Mouse (Mus musculus): ENCODE measurements at regions not wholly inside any gene's neighbourhood (a gene's known extent, or its start where the extent isn't known, plus 50 kb on each side); places are given as distances from the start of the nearest gene placed in this dataset.

DNA sequence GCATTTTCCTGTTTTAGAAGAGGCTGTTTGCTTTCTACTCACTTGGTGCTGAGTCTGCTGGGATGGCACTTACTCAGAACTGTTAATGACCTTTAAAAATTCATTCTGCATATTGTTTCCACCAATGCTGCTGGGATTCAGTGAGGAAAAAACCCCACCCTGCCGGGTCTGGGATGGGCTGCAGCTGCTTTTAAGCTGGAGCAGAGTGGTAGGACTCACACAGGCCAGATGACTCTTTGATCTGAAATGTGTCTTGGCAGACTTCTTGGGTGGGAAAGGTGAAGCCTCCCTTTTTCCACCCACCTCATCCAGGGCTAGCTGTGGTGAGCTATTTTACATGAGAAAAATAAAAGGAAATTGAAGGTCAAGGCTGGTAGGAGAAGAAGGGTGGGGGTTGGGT is 56.4 kb upstream of the Ddhd1 start:
- DNase-seq, result no peak

DNA sequence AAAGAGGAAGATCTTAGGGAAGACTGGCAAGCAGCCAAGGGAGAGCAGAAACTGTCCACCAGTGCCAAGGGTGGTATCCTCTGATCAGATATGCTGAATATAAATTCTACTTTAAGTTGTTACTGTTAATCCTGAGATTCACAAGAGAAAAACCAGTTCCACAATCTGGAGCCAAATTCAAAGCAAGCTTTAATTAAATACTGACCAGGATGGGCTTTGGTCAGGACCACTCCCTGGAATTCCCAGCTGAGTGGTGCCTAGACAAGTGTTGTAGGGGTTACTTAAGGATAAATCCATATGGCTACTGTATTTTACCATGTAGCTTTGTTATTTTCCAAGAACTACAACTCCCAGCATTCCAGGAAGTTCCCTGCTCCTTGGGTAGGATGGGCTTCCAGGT is 56.8 kb upstream of the Ddhd1 start:
- no peak for DNase-seq

DNA sequence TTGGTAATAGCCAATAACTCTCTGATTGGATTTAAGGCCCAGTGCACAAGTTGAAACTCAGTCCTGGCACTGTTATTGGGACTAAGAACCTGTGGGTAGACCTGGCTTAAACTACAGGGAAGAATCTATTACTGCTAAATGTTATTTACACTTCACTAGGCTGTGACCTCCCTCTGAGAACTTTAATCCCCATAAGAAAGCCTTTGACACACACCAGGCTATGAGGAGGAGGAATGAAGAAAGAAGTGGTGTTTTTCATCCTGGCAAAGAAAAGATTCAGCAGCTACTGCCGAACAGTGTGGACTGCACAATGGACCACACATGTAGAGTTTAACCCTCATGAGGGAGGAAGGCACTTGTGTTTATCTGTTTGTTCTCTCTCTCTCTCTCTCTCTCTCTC is 58.2 kb upstream of the Ddhd1 start:
- DNase-seq, result no peak

DNA sequence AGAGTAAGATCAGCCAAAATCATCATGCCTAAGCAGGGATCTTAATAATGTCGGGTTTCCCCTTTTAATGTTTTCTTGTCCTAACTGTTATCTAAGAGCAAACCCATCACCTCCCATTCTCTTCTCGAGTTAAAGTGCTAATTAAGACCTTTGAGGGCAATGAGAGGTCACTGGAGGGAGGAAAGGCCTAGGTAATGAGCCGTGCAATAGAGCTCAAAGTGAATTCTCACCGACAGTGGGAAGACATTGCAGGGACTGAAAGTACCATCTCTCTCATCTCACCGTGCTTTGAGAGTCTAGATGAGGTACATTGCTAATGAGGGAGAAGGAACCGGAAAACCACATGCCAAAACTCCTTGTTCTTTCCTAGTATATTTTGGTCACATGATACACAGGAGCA is 64.9 kb upstream of the Ddhd1 start:
- DNase-seq, result no peak

DNA sequence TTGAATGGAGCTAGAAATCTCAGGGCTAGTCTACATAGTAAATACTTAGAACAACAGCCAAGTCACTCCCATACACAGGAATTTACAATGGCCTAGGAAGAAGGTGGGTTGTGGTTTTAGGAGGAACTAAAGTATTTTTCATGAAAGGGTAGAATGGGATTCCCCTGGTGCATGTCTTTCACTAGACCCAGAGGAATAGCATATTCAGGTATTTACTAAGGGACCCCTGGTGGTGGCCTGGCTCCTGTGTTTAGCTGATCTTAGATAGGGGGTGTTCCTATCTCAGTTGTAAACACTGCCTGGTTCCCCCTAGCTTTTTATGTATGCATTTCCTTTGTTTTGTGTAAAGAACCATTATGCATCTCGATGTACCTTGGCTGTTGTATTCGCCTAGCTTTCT is 66.4 kb upstream of the Ddhd1 start:
- no peak for DNase-seq

DNA sequence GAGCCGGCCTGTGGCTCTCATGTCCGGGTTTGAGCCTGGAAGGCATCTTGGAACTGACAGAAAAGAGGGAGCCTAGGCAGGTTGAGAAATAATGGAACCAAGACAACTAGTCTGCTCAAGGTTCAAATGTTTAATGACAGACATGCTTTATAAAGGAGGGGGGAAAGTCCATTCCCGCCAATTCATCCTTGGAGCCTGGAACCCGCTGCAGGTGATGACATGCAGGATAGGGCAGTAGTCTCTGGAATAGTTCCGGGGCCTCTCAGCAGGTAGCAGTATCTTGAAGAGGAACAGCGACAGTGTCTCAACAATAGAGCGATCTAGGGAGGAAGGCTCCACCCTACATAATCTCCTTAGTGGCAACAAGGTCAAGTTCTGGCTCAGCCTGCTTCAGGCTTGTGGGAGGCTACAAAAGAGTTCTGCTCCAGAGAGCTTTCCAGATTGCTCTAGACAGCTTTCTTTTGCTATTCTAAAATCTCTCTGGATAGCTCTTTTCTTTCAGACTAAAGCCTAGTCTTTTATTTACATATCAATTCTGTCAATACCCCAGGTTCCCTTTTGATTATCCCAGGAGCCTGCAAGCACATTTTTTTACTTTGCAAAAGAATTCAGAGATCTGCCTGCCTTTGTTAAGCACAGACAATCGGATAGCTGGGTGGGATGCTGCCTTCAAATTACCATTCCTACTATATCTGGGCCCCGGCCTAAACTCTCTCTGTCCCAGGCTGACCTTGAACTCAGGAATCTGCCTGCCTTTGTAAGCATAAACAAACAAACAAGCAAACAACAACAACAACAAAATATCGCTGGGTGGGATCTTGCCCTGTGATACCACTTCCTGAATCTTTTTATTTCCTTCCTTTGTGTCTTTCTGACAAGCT is 76.8 kb upstream of the Ddhd1 start:
- DNase-seq, result no peak

DNA sequence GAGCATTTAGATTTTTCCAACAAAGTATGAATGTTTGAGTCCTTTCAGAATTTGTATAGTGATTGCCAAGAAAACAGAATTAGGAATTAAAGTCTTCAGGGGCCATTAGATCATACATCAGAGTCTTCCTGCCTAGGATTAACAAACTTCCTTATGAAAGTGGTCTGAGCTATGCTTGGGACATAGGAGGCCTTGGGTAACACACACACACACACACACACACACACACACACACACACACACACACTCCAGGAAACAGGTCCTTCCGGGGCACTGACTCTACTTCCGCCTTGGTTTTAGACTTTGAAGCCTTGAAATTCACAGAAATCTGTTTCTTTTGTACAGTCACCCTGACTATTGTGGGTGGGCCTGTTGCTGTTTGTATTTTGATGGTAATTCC is 80.0 kb upstream of the Ddhd1 start:
- DNase-seq, result no peak

DNA sequence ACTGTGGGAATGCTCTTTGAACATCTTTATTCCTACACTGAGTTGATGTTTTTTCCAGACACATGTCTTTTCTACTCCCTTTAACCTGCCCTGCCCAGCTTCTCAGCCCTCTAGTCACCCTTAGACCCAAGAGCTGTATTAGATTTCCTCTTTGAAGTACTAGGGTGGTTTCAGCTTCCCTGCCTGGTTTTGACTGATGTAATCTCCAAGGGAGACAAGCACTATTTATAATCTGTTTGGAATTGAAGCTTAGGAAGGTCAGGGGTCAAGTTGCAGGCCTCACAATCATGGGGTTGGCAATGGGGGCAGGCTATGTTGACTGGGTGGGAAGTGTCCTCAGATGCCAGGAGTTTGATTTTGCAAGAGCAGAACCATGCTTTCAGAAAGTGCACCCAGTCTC is 81.7 kb upstream of the Ddhd1 start:
- peak in 1 of 2 experiments; percentile 4 for DNase-seq

DNA sequence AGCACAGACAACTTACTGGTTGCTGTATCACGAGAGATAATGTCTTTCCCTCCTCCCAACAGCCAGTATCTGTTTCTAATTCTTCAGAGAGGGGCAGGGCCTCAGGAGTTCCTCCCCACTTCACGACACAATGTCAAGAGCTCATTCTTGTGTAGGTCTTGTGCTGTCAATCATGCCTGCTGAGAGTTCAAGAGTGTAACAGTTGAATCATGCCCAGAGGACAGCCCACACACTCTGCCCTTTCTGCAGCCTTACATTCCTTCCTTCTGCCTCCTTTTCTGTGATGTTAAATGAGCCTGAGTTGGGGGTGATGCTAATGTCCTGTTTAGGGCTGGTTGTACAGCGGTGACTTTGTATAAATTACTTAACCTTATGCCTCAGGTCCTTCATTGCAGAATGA is 82.7 kb upstream of the Ddhd1 start:
- no peak for DNase-seq

DNA sequence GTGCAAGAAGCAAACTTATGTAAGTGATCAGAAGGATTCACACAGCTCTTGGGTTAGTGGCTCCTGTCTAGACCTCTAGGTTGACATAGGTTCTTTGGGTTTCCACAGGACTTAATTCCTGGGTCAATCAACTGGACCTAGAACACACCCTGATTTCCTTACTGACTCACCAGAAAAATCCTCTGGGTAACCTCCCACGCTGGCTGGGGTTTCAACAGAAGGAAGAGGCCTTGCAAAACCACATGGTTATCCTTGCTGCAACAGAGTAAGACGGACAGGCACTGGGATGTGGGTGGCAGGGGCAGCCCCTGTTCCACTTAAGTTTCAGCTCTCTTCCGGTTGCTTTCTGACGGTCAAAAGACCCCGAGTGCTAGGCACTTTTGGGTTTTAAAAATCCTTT is 88.2 kb upstream of the Ddhd1 start:
- DNase-seq, result no peak

DNA sequence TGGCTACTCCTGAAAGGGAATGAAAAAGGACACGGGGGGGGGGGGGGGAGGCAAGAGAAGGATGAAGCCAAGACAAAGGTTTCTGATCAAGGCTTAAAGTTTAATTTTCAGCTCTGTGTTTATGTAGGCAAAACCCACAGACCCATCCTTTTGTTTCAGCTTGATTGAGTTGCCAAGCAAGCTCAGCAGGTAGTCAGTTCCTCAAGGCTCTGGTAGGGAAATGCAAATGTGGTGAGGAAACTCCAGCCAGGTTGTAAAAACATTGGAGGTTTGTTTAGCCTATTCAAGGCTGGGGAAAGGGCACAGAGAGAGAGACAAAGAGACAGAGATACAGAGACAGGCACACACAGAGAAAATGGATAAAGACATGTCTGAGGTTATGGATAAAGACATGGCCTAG is 99.4 kb upstream of the Ddhd1 start:
- no peak for DNase-seq

DNA sequence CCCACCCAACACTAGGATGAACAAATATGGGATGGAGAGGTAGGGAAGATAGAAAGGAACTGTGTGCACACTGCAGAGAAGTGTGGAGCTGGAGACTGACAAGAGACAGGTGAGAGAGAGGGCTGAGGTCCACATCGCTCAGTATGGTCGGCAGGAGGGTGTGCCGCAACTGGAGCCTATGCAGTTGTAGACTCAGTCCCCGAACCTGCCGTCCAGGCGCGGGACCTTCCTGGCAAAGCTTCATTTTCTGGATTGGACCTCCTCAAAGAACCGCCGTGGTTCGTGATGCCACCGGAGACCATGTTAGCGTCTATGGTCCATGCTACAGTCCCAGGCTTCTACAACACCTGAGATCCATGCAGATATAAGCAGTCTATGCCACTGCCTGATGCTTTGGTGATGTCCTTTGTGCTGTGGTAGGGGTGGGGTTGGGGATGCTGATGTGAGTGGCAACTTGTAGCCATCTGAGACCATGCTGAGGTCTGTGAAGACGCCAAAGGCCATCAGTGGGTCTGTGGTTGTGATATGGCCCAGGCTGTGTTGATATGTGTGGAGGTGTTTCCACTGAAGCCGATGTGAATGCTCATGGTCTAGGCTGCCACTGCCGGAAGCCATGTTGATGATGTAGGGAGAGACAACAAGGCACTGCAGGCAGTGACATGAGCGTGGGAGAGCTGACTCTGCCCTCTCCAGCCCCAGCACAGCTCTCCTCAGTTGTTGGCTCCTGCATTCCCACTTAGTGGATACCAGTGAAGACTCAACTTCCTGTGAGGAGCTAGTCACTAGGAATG is 103.1 kb upstream of the Ddhd1 start:
- no peak for DNase-seq

DNA sequence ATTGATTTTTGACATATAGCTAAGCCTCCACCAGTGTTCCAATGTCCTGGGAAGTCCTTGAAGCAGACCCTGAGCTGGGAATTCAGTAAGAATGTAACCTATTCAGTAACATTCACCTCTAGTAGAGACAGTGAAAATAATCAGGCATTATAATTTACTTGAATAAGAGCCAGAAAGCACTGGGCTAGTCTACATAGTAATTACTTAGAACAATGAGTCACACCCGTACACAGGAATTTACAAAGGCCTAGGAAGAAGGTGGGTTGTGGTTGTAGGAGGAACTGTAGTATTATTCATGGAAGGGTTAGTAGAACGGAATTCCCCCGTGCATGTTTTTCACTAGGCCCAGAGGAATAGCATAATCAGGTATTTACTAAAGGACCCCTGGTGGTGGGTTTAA is 106.3 kb upstream of the Ddhd1 start:
- no peak for DNase-seq

DNA sequence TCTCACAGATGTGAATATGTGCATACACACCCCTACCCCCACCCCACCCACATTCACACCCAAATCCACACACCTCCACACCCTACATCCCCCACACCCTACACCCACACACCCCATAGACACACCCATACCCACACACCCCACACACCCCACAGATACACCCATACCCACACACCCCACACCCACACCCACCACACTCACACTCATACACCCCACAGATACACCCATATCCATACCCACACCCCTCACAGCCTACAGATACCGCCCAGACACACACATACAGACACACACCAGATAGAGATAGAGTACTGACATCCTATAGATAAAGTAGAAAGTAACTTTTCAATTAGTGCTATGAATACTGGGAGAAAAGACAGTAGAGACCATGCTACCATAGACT is 108.6 kb upstream of the Ddhd1 start:
- no peak for DNase-seq

DNA sequence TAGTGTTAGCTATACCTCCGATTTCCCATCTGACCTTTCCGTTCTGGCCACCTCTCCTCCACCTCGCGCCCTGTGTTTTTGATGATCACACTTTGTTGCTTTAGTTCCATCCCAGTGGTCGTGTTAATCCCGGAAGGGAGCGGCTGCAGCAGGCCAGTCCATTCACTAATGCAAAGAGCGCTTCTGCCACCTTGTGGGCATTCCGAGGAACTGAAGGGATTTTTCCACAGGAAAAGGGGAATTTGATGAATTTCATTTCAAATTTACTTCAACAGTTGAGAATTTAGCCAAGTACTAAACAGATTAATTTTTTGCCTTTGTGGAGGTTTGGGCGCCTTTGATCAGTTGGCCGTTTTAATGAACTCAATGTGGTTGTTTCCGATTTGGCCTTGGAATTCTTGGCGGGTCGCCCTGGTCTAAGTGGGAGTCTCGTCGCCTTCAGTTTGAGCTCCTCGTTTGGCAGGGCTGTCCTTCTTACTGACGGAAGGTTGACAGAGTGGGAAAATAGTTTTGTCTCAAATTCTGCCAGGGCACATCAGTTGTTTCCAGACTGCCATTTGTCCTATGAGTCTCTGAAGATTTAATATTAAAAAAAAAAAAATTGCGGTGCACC is 114.8 kb upstream of the Ddhd1 start:
- DNase-seq, result peak; percentile 36 to 58

DNA sequence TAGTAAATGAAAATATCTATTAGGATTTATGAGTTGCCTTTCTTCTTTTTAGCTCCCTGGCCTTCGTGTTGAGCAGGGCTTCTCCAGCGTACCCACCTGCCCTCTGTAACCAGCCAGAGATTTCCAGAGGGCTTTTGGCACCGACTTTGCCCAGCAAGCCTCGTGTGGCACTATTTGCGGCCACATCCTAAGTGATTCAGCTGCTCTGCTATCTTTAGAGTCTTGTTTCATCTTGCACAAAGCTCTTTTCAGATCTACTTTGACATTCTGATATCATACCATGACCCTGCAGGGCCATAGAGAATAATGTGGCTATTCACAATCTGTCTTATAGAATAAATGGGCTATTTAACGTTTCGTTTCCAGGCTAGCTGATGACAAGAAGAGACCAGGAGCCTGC is 115.4 kb upstream of the Ddhd1 start:
- no peak for DNase-seq

DNA sequence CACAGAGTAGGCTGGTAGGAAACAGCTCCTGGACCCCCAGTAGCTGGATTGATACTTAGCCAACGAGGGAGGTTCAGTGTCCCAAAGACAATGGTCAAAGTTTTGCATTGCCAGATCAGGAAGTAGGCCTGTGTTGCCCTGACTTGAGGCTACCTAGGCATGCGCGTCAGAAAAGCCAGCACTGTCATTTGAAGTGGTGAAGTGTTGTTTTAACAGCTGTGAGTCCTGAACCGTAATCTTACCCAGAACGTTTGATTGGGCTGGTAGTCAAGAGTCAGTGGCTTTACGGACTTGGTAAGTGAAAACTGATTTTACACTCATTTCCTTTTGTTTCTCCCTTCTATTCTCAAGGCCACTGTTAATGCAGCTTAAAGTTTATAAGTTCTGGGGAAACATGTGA is 123.9 kb upstream of the Ddhd1 start:
- no peak for DNase-seq

DNA sequence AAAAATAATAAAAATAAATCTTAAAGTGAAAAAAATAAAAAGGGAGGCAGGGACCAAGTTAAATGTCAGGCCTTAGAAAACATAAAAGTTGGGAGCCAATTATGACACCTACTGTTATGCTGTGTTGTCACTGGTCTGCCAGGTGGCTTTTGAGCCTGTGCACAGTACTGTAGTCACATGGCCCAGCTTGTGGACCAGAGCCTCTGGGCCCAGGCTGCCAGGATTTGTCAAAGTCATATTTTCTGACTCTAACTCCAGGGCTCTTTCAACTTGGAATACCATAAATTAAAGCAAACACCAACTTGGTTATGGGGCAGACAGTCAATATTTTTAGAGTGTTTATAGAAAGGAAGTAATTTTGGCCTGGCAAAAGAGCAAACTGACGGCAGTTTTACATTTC is 137.0 kb upstream of the Ddhd1 start:
- no peak for DNase-seq

DNA sequence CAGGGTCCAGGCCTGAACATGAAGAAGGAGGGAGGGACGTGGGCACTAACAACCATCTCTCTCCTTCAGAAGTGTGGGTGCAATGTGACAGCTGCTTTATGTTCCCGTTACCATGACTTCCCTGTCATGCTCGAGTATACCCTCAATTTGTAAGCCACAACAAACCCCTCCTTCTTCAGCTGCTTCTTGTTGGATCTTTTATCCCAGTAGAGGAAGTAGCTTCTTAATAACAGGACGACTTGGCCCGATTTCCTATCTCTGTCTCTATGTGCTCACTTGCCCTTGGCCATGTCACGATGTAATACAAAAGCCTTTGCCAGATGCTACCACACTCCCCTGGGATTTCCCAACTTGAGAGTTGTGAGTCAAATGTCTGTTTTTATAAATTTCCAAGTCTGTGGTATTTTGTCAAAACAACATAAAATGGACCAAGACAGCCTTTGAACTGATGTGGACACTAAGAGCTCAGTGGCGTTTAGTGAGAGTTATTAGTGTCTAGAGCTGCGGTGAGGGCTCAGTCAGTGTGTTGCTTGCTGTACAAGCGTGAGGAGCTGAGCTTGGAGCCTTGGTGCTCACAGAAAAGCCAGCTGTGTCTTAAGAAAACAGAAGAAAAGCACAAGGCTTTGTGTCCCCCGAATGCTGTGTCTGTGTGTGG is 138.8 kb upstream of the Ddhd1 start:
- DNase-seq, result peak in 1 of 2 experiments; percentile 43

DNA sequence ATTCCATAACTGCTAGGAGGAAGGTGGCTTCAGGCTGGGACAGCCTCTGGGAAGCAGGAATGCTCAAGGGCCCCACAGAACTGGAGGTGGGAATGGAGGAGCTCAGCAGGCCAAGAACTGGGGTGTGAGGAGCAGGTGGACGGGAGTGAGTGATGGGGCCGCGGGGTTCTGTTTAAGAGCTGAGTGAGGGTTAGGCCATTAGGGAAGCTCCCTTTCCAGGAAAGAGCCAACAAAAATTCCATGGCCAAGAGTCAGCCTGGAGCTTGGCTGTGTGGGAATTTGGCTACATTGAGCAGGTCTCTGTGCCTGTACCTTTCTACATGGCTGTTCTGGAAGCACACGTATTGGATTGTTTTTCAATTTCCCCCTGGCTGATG is 139.4 kb upstream of the Ddhd1 start:
- DNase-seq, result no peak

DNA sequence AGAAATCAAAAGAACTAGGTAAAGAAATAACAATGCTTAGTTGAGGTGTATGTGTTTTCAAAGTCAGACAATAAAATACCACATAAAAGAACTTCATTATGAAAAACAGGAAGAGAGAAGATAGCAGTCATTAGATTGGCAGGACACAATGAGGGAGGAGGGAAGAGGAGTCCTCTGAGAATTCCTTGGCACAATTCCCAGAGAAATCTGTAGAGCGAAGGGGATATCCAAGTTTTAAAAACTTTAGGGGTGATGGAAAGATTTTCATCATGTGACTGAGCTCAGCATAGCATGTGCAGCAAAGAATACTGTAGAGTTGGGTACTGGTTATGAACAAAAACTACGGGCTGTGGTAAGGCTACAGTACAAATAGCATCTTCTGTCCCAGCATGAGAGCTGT is 141.3 kb upstream of the Ddhd1 start:
- no peak for DNase-seq

DNA sequence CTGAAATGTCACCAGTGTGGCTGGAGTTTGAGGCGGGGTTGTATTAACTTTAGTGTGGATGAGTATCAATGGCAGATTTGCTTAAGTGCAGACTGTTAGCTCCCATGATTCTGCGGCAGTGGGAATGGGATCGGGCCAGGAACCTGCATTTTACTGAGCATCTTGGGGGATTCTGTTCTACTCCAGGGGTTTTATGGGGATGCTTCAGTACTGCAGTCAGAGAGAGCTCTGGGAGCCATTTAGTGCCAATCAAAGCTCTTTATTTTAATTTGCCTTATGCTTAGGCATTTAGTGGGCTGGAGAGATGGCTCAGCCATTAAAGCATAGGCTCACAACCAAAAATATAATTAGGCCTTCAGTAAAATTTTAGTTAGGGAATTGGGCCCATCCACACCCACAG is 148.0 kb upstream of the Ddhd1 start:
- DNase-seq, result no peak

DNA sequence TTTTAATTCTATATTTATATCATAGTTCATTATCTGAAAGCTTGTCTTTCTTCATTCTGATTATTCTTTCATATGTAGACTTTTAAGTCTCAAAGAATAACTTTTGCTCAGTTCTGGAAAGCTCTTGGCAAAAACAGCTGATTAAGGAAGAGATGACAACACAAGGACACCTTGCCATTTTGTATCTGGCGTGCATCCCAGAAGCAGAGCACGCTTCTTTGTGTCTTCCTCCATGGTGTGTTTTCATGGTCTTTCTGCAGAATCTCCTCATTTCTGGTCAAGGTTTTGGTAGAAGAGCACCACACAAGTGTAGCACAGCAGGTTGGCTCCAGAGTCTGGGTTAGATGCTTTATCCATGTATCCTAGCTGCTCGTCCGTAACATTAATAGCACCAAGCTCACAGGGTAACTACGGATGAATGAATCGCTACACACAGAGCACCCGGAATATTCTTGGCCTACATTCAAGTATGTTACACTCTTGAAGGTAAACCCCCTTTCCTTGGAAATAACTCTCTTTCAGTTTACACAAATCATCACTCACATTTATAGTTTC is 148.9 kb upstream of the Ddhd1 start:
- DNase-seq, result peak in 1 of 2 experiments; percentile 19
